Mouse (Mus musculus): ENCODE measurements around the gene Ikzf1. TPM values are rescaled to one million over a fixed set of nuclear protein-coding genes. Genes with fewer than 3 reads are reported as not detected.

Gene Ikzf1
- polyA plus RNA-seq, 1 experiment from 2014 or later: 2.8 TPM

DNA sequence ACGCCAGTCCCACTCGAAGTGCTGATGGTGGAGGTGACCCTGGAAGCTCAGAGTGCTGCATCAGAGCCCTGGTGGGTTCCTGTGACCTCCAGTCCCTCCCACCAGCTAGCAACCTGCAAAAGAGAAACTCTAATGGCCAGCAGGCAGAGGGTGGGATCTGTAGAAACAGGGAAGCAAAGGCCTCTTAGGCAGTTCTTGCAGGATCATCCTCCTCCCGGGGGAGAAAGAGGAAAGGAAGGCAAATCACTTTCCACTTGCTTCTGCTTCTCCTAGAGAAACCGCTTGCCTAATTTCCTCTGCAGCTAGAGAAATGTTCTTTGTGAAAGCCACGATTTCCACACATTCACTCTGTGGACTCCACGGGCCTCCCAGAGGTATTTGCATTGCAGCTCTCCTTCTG lies 100.7 kb downstream of the Ikzf1 start:
- no peaks in the 10 kb centered on the region for H3K4me1 ChIP-seq
- 79% methylated on average over 6 of the region's 6 CpGs for WGBS
- no peak overlapping the region for H3K27ac ChIP-seq (replicated peaks)
- DNase-seq (ENCODE audit: low spot score): no peak
- no peak overlapping the region for H3K4me3 ChIP-seq
- no peaks in the 10 kb centered on the region for H3K9me3 ChIP-seq (replicated peaks)
- no peaks in the 10 kb centered on the region for H3K27me3 ChIP-seq (ENCODE audit: low read depth, poor library complexity, severe bottlenecking)
- no peaks in the 10 kb centered on the region for H3K36me3 ChIP-seq

DNA sequence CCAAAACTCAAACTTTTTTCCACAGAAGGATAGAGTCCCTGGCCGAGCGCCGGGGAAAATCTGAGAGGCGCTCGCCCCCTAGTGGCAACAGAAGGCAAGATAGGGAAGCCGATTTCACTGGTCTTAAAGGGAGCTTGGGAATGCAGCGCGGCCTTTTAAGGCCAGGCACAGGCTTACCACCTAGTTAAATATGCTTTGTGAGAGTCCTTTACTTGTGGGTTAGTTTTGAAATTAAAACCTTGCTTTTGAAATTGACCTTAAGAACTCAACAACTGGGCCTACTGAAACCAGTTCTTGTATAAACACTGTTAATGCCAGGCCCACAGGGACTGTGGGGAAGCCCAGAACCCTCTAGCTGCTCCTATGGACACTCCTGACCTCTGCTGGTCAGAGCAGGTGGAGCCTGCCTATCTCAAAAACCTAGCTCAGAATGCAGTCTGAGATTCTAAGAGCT lies 103.7 kb downstream of the Ikzf1 start:
- Histone ChIP-seq H3K27ac (replicated peaks) (no peak overlapping the region), H3K36me3 (no peaks in the 10 kb centered on the region), H3K27me3 (ENCODE audit: low read depth, poor library complexity, severe bottlenecking) (no peaks in the 10 kb centered on the region), H3K9me3 (replicated peaks) (no peaks in the 10 kb centered on the region), H3K4me1 (no peaks in the 10 kb centered on the region), H3K4me3 (peak overlapping the region; percentile 38)
- 1% methylated on average over 8 of the region's 8 CpGs for whole genome bisulfite sequencing
- peak; percentile 84 for DNase-seq (ENCODE audit: low spot score)

DNA sequence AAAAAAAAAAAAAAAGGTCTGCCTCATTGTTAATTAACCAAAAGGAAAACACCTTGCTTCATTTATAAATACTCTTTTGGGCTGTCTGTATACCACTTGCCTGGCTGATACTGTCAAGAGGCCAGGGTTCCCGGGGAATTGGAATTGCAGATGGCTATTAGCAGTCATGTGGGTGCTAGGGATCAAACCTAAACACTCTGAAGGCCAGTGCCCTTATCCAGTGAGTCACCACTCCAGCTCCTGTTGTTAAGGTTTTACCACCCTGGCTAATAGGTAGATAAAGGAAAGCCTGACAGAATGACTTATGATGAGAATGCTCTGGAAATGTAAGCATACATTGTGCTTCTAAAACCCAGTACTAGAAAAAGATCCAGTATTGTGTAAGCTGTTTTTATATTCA lies 109.8 kb downstream of the Ikzf1 start:
- H3K4me3 ChIP-seq: no peak overlapping the region
- H3K9me3 ChIP-seq (replicated peaks): no peaks in the 10 kb centered on the region; the same call in 1 of the 2 replicates
- H3K4me1 ChIP-seq: no peaks in the 10 kb centered on the region
- H3K36me3 ChIP-seq: peaks cover 35% of the 10 kb centered on the region
- no peaks in the 10 kb centered on the region for H3K27me3 ChIP-seq (ENCODE audit: low read depth, poor library complexity, severe bottlenecking)
- H3K27ac ChIP-seq (replicated peaks): no peak overlapping the region
- WGBS: 91% methylated on average over 1 of the region's 1 CpGs
- DNase-seq (ENCODE audit: low spot score): no peak

GRCm38 (mm10) chr11:11798690-11799089 lies 113.9 kb downstream of the Ikzf1 start:
- Histone ChIP-seq H3K27ac (replicated peaks) (no peak overlapping the region), H3K9me3 (replicated peaks) (no peaks in the 10 kb centered on the region; the same call in 1 of the 2 replicates), H3K27me3 (ENCODE audit: low read depth, poor library complexity, severe bottlenecking) (no peaks in the 10 kb centered on the region), H3K36me3 (peaks cover 76% of the 10 kb centered on the region), H3K4me1 (no peaks in the 10 kb centered on the region), H3K4me3 (no peak overlapping the region)
- 98% methylated on average over 1 of the region's 1 CpGs for WGBS
- DNase-seq (ENCODE audit: low spot score): no peak

DNA sequence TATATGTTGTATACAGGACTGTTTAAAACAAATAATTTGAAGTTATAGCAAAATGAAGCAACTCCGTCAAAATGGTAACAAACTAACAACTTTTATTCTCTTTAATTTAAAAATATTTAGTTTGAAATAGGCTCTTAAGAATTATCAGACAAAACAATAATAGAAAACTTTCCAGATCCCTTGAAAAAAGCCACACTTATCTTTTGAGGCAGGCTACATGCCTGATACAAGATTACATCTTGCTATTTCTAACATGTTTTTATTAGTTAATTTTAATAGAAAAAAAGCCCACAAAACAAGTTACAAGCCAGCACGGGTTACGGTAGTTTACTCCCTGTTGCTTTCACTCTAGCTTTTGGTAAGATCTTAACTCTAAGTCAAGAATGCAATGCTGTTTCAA lies 115.5 kb downstream of the Ikzf1 start:
- WGBS: 97% methylated on average over 3 of the region's 3 CpGs
- H3K36me3 ChIP-seq: peaks cover 92% of the 10 kb centered on the region

GRCm38 (mm10) chr11:11801067-11801466 lies 116.3 kb downstream of the Ikzf1 start:
- 94% methylated on average over 9 of the region's 9 CpGs for WGBS
- no peak for DNase-seq (ENCODE audit: low spot score)
- Histone ChIP-seq H3K27me3 (ENCODE audit: low read depth, poor library complexity, severe bottlenecking) (no peaks in the 10 kb centered on the region), H3K36me3 (peaks cover 99% of the 10 kb centered on the region), H3K4me3 (no peak overlapping the region), H3K9me3 (replicated peaks) (no peaks in the 10 kb centered on the region; the same call in 1 of the 2 replicates), H3K4me1 (no peaks in the 10 kb centered on the region), H3K27ac (replicated peaks) (no peak overlapping the region)

More for the DNA sequence above, 115.5 kb downstream of the Ikzf1 start:
- Histone ChIP-seq H3K4me3 (no peak overlapping the region), H3K27me3 (ENCODE audit: low read depth, poor library complexity, severe bottlenecking) (no peaks in the 10 kb centered on the region), H3K27ac (replicated peaks) (no peak overlapping the region), H3K9me3 (replicated peaks) (no peaks in the 10 kb centered on the region; the same call in 1 of the 2 replicates), H3K4me1 (no peaks in the 10 kb centered on the region)
- no peak for DNase-seq (ENCODE audit: low spot score)

GRCm38 (mm10) chr11:11804421-11804820 lies 119.6 kb downstream of the Ikzf1 start:
- Histone ChIP-seq H3K27ac (replicated peaks) (no peak overlapping the region), H3K27me3 (ENCODE audit: low read depth, poor library complexity, severe bottlenecking) (no peaks in the 10 kb centered on the region), H3K4me3 (no peak overlapping the region), H3K4me1 (peaks cover 27% of the 10 kb centered on the region), H3K9me3 (replicated peaks) (no peaks in the 10 kb centered on the region), H3K36me3 (peaks cover 70% of the 10 kb centered on the region)
- WGBS: 87% methylated on average over 5 of the region's 5 CpGs
- no peak for DNase-seq (ENCODE audit: low spot score)

DNA sequence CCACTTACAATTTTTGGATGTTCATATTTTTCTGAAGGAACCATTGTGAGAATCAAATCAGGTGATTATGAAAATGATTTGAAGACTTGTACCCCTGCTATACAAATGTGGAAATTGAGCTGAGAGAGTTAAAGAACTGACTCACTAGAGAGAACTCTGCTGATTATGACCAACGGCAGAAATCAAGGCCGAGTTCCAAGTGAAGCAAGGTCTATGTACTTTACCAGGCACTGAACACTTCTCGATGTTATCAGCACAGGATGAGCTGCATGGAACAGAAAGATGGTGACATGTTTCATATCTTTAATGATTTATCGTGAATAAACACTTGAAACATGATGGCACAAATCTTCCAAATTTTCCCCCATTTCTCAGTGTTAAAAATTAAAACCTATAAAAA lies 121.1 kb downstream of the Ikzf1 start:
- WGBS: 92% methylated on average over 4 of the region's 4 CpGs
- H3K9me3 ChIP-seq (replicated peaks): no peaks in the 10 kb centered on the region
- DNase-seq (ENCODE audit: low spot score): no peak

DNA sequence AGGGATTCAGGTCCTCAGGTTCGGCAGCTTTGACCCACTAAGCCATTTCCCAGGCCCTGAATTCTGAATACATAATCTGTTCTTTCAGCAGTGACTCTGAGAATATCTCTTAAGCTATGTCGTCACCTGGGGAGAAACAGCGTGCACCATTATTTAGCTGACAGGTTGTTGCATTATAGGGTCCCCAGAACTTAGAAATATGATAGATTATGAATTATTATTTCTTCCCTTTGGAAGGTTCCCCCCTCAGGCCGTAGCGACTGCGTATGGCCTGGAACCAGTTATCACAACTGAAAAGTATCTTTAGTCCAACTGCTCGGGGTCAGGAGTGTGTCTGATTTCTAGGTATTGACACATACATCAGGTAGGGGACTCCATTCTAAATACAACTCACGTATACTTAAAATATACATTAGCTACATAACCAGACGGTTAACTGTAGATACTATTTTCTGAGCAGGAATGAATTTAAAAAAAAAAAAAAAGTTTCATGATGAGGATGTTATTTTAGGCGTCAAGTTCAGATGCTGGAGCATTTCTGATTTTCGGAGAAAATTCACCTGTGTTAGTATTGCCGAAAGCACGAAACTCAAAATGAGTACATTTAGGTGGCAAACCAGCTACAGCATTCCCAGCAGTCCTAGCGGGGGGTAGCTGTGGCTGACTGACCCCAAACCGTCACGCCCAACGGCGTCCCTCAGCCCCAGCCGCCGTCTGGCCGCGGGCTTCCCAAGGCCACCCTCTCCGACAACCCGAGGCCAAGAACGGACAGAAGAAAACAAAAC lies 123.4 kb downstream of the Ikzf1 start:
- Histone ChIP-seq H3K4me1 (peaks cover 54% of the 10 kb centered on the region), H3K27me3 (ENCODE audit: low read depth, poor library complexity, severe bottlenecking) (no peaks in the 10 kb centered on the region), H3K36me3 (peaks cover 32% of the 10 kb centered on the region), H3K27ac (replicated peaks) (peak overlapping the region; percentile 98), H3K4me3 (peak overlapping the region; percentile 73), H3K9me3 (replicated peaks) (no peaks in the 10 kb centered on the region)
- 14% methylated on average over 25 of the region's 25 CpGs for WGBS
- DNase-seq (ENCODE audit: low spot score): no peak

More for the DNA sequence above, 121.1 kb downstream of the Ikzf1 start:
- Histone ChIP-seq H3K4me1 (peaks cover 43% of the 10 kb centered on the region), H3K36me3 (peaks cover 55% of the 10 kb centered on the region), H3K27ac (replicated peaks) (no peak overlapping the region), H3K27me3 (ENCODE audit: low read depth, poor library complexity, severe bottlenecking) (no peaks in the 10 kb centered on the region), H3K4me3 (no peak overlapping the region)

DNA sequence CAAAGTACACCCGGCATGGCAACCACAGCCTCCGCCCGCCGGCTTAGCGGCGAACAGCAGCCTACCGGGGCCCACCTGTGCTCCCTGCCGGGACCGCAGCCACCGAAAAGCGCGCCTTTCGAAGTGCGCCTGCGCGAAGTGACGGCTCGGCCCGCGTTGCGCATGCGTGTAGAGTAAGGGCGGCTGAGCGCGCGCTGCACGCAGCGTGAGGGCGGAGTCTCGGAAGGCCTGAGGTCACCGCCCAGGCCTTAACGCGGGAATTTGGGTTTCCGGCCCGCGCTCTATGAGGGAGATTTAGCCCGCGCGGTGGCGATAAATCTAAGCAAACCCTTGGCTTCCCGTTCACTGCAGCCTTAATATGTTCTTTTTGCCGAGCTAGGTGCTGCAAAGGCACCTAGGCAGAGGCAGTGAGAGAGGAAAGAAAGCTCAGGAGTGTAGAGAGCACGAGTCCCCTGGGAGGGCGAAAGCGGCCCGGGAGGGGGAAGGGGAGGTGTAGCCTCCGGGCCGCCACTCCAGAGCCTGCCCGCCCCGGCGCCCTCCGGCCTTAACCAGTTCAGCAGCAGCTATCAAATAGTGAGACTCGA lies 124.1 kb downstream of the Ikzf1 start, which contains the start of gene Fignl1:
Gene Fignl1 (minus strand): TSS at position 143 of the 584 bp plus-strand sequence.
- H3K27me3 ChIP-seq (ENCODE audit: low read depth, poor library complexity, severe bottlenecking): no peaks in the 10 kb centered on the region
- H3K27ac ChIP-seq (replicated peaks): peak within 1 kb of the TSS; percentile 98
- peaks cover 25% of the 10 kb centered on the region for H3K36me3 ChIP-seq
- peak within 1 kb of the TSS; percentile 73 for H3K4me3 ChIP-seq
- peaks cover 54% of the 10 kb centered on the region for H3K4me1 ChIP-seq
- WGBS: under 1% methylated on average over 53 of the region's 53 CpGs
- no peaks in the 10 kb centered on the region for H3K9me3 ChIP-seq (replicated peaks)
- peak; percentile 98 for DNase-seq (ENCODE audit: low spot score)

- H3K4me1 ChIP-seq: peaks cover 54% of the 10 kb centered on the region
- H3K36me3 ChIP-seq: peaks cover 19% of the 10 kb centered on the region
- no peaks in the 10 kb centered on the region for H3K9me3 ChIP-seq (replicated peaks)
- WGBS: under 1% methylated on average over 11 of the region's 11 CpGs
- peak overlapping the region; percentile 98 for H3K27ac ChIP-seq (replicated peaks)
- no peaks in the 10 kb centered on the region for H3K27me3 ChIP-seq (ENCODE audit: low read depth, poor library complexity, severe bottlenecking)
- H3K4me3 ChIP-seq: peak overlapping the region; percentile 73
- peak; percentile 77 for DNase-seq (ENCODE audit: low spot score)
Observed at GRCm38 (mm10) chr11:11809404-11810175, 124.8 kb downstream of the Ikzf1 start.

DNA sequence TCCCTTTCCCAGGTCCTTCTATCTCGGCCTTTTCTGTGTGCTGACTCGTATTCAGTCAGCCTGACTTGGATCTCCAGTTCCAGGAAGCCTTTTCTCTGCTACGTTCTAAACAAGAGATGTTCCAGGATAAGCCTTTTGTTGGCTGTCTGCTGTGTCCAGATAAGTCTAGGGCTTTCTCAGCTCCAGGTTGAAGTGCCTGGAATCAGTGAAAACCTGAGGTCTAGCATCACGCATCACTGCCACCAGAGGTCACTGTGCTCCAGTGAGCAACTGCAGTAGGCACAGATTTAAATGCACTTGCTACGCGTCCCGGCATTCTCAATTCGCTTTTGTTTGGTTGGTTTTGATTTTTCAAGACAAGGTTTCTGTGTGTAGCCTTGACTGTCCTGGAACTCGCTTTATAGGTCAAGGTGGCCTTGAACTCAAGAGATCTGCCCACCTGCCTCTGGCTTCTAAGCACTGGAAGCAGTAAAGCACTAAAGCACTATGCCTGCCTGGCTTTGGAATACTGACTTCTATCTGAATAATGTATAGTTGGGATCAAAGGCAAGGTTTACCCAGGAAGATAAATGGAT lies 127.2 kb downstream of the Ikzf1 start:
- 23% methylated on average over 9 of the region's 9 CpGs for WGBS
- peak; percentile 84 for DNase-seq (ENCODE audit: low spot score)
- H3K4me1 ChIP-seq: peaks cover 62% of the 10 kb centered on the region
- H3K36me3 ChIP-seq: no peaks in the 10 kb centered on the region
- H3K9me3 ChIP-seq (replicated peaks): no peaks in the 10 kb centered on the region
- H3K27me3 ChIP-seq (ENCODE audit: low read depth, poor library complexity, severe bottlenecking): no peaks in the 10 kb centered on the region; the same call in 1 of the 2 replicates
- H3K4me3 ChIP-seq: no peak overlapping the region; the same call in 1 of the 2 replicates
- peak overlapping the region; percentile 83 for H3K27ac ChIP-seq (replicated peaks)

Measured in midbrain, embryonic 10.5 days (tissue).